Mouse (Mus musculus): ENCODE measurements at regions not wholly inside any gene's neighbourhood (a gene's known extent, or its start where the extent isn't known, plus 50 kb on each side); places are given as distances from the start of the nearest gene placed in this dataset.
A peak's percentile ranks its signal among the peaks of the same experiment; 100 is the strongest.

- Histone ChIP-seq H3K27ac (ENCODE audit: low read length) (no peak overlapping the region), H3K4me2 (ENCODE audit: low read depth, low read length) (no peak overlapping the region), H3K9ac (ENCODE audit: low read depth, low read length) (no peak overlapping the region), H3K27me3 (replicated peaks; ENCODE audit: control insufficient read depth, insufficient read depth, low read length) (no peaks in the 10 kb centered on the region), H3K4me3 (ENCODE audit: low read length) (no peak overlapping the region), H3K4me1 (ENCODE audit: control insufficient read depth, insufficient read depth, low read length) (0 out of 2 replicates have a peak, but pooled peaks cover 5% of the 10 kb centered on the region), H3K9me3 (ENCODE audit: control insufficient read depth, low read length) (no peaks in the 10 kb centered on the region), H3K36me3 (ENCODE audit: control insufficient read depth, insufficient read depth, low read length) (no peaks in the 10 kb centered on the region)
- 33% methylated on average over 9 of the region's 9 CpGs for WGBS
- ATAC-seq, result no peak
Observed at GRCm38 (mm10) chr12:26534229-26535105, 65.5 kb downstream of the Cmpk2 start.

DNA sequence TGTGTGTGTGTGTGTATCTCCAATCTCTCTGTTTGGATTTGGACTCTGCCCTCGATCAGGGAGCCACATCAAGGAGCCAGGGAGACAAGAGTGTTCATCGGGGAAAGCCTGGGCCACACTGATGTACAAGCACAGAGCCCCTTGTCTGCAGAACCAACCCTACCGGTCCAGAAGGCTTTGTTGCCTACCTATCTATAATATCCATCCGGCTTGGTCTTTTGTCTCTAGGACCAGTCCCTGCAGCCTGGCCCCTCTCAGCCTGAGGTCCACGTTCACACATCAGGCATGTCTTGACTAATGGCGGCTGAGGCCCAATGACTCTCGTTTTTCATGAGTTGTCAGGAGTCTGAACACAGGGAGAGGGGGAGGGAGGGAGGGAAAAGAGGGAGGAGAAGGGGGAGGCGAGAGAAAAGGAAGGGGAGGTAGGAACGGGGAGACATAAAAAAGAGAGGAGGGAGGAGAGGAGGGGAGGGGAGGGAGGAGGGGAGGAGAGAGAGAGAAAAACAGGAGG lies 64.7 kb downstream of the Cmpk2 start:
- H3K9ac ChIP-seq (ENCODE audit: low read depth, low read length), result no peak overlapping the region
- no peak overlapping the region for H3K4me3 ChIP-seq (ENCODE audit: low read length)
- H3K27ac ChIP-seq (ENCODE audit: low read length), result no peak overlapping the region
- 0 out of 2 replicates have a peak, but pooled peaks have one; percentile 22 for ATAC-seq
- no peaks in the 10 kb centered on the region for H3K36me3 ChIP-seq (ENCODE audit: control insufficient read depth, insufficient read depth, low read length)
- H3K4me2 ChIP-seq (ENCODE audit: low read depth, low read length), result no peak overlapping the region
- no peaks in the 10 kb centered on the region for H3K27me3 ChIP-seq (replicated peaks; ENCODE audit: control insufficient read depth, insufficient read depth, low read length)
- 0 out of 2 replicates have a peak, but pooled peaks cover 5% of the 10 kb centered on the region for H3K4me1 ChIP-seq (ENCODE audit: control insufficient read depth, insufficient read depth, low read length)
- 33% methylated on average over 9 of the region's 9 CpGs for WGBS
- H3K9me3 ChIP-seq (ENCODE audit: control insufficient read depth, low read length), result no peaks in the 10 kb centered on the region

- Histone ChIP-seq H3K27ac (ENCODE audit: low read length) (no peak overlapping the region), H3K4me2 (ENCODE audit: low read depth, low read length) (no peak overlapping the region), H3K9ac (ENCODE audit: low read depth, low read length) (no peak overlapping the region), H3K4me3 (ENCODE audit: low read length) (no peak overlapping the region), H3K4me1 (ENCODE audit: control insufficient read depth, insufficient read depth, low read length) (0 out of 2 replicates have a peak, but pooled peaks cover 5% of the 10 kb centered on the region), H3K27me3 (replicated peaks; ENCODE audit: control insufficient read depth, insufficient read depth, low read length) (no peaks in the 10 kb centered on the region), H3K9me3 (ENCODE audit: control insufficient read depth, low read length) (no peaks in the 10 kb centered on the region), H3K36me3 (ENCODE audit: control insufficient read depth, insufficient read depth, low read length) (no peaks in the 10 kb centered on the region)
- ATAC-seq, result peak; percentile 77
- 38% methylated on average over 13 of the region's 13 CpGs for WGBS
Observed at GRCm38 (mm10) chr12:26532823-26533640, 64.0 kb downstream of the Cmpk2 start.

- Histone ChIP-seq H3K4me1 (ENCODE audit: control insufficient read depth, insufficient read depth, low read length) (0 out of 2 replicates have a peak, but pooled peaks cover 5% of the 10 kb centered on the region), H3K9me3 (ENCODE audit: control insufficient read depth, low read length) (no peaks in the 10 kb centered on the region), H3K27me3 (replicated peaks; ENCODE audit: control insufficient read depth, insufficient read depth, low read length) (no peaks in the 10 kb centered on the region), H3K36me3 (ENCODE audit: control insufficient read depth, insufficient read depth, low read length) (no peaks in the 10 kb centered on the region), H3K27ac (ENCODE audit: low read length) (no peak overlapping the region), H3K9ac (ENCODE audit: low read depth, low read length) (no peak overlapping the region), H3K4me3 (ENCODE audit: low read length) (no peak overlapping the region), H3K4me2 (ENCODE audit: low read depth, low read length) (no peak overlapping the region)
- no peak for ATAC-seq
- WGBS, result 61% methylated on average over 6 of the region's 6 CpGs
Observed at GRCm38 (mm10) chr12:26532076-26532475, 63.1 kb downstream of the Cmpk2 start.
